Mouse (Mus musculus) cerebellum, adult 2 months (tissue): ENCODE data around the gene Ubqln4. TPM values are rescaled to one million over a fixed set of nuclear protein-coding genes. Genes with fewer than 3 reads are reported as not detected.

ENCODE experiments used
- DNase-seq, 2 experiments: peaks; one replicate each; pipeline ENCODE4 v3.0.0; 2021
- H3K27ac ChIP-seq: fragments of 200-500 bp; 2 replicates; pipeline ENCODE4 v1.5.1; 2012; ENCODE audit warnings: low read length, control low read depth, inconsistent platforms; ENCODE audit not compliant: insufficient read depth
- H3K27me3 ChIP-seq: fragments of 200-500 bp; 2 replicates; pipeline ENCODE4 v1.6.1; 2012; ENCODE audit warnings: inconsistent platforms, mild to moderate bottlenecking, low read length, moderate library complexity; ENCODE audit not compliant: control insufficient read depth, insufficient read depth
- H3K4me1 ChIP-seq: fragments of 200-500 bp; 2 replicates; pipeline ENCODE4 v1.6.1; 2011; ENCODE audit warnings: low read length; ENCODE audit not compliant: control insufficient read depth, insufficient read depth
- H3K4me3 ChIP-seq: fragments of 200-500 bp; replicated peaks from 2 replicates; pipeline ENCODE3; 2011; ENCODE audit warnings: mild to moderate bottlenecking, low read depth, low read length, control low read depth; ENCODE audit not compliant: insufficient read depth
- CTCF ChIP-seq: fragments of 200-500 bp; IDR thresholded peaks from 2 replicates; pipeline ENCODE4 v1.5.1; 2011; ENCODE audit warnings: low read depth, mild to moderate bottlenecking, control low read depth, low read length, moderate library complexity, borderline replicate concordance; ENCODE audit not compliant: insufficient read depth
- POLR2A ChIP-seq: fragments of 200-500 bp; IDR thresholded peaks from 2 replicates; pipeline ENCODE4 v1.6.1; 2011; ENCODE audit warnings: low read length, control low read depth, borderline replicate concordance; ENCODE audit not compliant: insufficient read depth
- WGBS: fragments of 180-500 bp; shearing (Covaris S2); methylation state at CpG from one replicate; pipeline ENCODE4 v1.1.7; 2018; 5-methylcytosine and 5-hydroxymethylcytosine counted together
- polyA plus RNA-seq: library from polyadenylated mRNA; depleted of rRNA; stranded (reverse); fragments of >200 nt; gene quantifications from 2 replicates; pipeline ENCODE4 v1.2.3, GENCODE M21; 2012

The Ubqln4 gene
- polyA plus RNA-seq, 1 experiment = 86.4 TPM

DNA sequence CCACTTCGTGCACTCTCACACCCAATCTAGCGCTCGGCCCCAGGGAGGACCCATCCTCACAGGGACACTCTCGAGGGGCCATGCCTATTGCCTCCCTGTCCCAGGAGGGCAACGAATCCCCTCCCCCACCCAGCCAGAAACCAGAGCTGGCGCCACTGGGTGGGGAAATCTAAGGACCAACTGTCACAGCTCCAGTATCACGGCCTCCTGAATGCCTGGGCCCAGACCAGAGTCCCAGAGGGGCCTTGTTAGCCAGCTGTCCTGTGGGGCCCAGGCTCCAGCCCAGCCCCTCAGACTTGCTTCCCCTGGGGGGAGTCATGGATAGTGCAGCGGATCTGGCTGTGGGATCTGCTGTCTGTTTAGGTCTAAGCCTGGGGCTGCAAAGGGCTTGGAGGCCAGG, 26.0 kb upstream of the Ubqln4 start:
- peaks cover 13% of the 10 kb centered on the region for H3K4me1 ChIP-seq
- peak in 1 of 2 experiments; percentile 16 for DNase-seq
- 47% methylated on average over 8 of the region's 8 CpGs for WGBS
- H3K4me3 ChIP-seq = no peak overlapping the region
- no peaks in the 10 kb centered on the region for H3K27me3 ChIP-seq
- H3K27ac ChIP-seq = no peak overlapping the region
- TF ChIP-seq POLR2A = no peak
- no peak for TF ChIP-seq CTCF

GRCm38 (mm10) chr3:88528646-88529045, 24.9 kb upstream of the Ubqln4 start:
- 91% methylated on average over 11 of the region's 11 CpGs for WGBS
- no peaks in the 10 kb centered on the region for H3K27me3 ChIP-seq
- H3K27ac ChIP-seq = no peak overlapping the region
- peaks cover 16% of the 10 kb centered on the region for H3K4me1 ChIP-seq
- no peak overlapping the region for H3K4me3 ChIP-seq
- DNase-seq = no peak
- TF ChIP-seq CTCF (no peak), POLR2A (no peak)

DNA sequence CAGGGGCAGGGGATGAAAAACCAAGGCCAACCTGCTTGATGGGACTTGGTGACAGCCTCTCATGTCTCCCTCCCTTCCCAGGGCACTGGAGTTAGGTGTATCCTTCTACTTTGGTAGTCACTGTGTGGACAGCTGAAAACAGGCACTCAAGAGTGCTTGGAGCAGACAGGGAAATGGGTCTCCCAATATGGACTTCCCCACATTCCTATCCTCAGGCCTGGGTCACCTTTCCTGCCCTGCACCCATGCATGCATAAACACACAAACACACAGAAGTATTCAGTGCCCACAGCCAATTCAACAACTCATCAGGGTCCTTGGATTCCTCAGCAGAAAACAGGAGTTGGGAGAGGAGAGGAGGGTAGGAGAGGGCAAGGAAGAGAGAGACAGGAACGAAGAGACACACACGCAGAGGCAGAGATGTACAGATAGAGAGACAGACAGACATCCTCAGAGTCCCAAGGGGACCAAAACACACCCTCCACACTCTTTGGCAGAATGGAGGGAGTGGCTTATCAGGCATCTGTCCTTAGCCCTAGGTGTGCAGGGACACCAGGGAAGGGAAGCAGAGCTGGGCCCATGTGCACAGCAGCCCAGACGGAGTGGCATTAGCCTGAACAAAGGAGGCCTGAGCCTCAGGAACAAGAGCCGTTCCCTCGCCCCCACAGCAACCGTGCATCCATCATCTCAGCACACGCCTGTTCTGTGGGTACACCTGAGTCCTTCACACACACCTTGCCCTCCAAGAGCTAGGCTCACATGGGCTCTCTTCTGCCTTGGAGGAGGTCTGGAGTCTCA, 24.2 kb upstream of the Ubqln4 start:
- Histone ChIP-seq H3K27me3 (no peaks in the 10 kb centered on the region), H3K4me3 (no peak overlapping the region), H3K27ac (no peak overlapping the region), H3K4me1 (peaks cover 16% of the 10 kb centered on the region)
- 53% methylated on average over 7 of the region's 7 CpGs for whole genome bisulfite sequencing
- TF ChIP-seq CTCF (no peak), POLR2A (no peak)
- DNase-seq = peak in 1 of 2 experiments; percentile 19

- no peaks in the 10 kb centered on the region for H3K27me3 ChIP-seq
- TF ChIP-seq POLR2A = no peak
- TF ChIP-seq CTCF = no peak
- WGBS = 44% methylated on average over 11 of the region's 11 CpGs
- H3K4me3 ChIP-seq = peak overlapping the region; percentile 84
- DNase-seq = peak in 1 of 2 experiments; percentile 22
- H3K4me1 ChIP-seq = peaks cover 16% of the 10 kb centered on the region
- no peak overlapping the region for H3K27ac ChIP-seq
These were observed 23.3 kb upstream of the Ubqln4 start for GRCm38 (mm10) chr3:88530082-88530864.

DNA sequence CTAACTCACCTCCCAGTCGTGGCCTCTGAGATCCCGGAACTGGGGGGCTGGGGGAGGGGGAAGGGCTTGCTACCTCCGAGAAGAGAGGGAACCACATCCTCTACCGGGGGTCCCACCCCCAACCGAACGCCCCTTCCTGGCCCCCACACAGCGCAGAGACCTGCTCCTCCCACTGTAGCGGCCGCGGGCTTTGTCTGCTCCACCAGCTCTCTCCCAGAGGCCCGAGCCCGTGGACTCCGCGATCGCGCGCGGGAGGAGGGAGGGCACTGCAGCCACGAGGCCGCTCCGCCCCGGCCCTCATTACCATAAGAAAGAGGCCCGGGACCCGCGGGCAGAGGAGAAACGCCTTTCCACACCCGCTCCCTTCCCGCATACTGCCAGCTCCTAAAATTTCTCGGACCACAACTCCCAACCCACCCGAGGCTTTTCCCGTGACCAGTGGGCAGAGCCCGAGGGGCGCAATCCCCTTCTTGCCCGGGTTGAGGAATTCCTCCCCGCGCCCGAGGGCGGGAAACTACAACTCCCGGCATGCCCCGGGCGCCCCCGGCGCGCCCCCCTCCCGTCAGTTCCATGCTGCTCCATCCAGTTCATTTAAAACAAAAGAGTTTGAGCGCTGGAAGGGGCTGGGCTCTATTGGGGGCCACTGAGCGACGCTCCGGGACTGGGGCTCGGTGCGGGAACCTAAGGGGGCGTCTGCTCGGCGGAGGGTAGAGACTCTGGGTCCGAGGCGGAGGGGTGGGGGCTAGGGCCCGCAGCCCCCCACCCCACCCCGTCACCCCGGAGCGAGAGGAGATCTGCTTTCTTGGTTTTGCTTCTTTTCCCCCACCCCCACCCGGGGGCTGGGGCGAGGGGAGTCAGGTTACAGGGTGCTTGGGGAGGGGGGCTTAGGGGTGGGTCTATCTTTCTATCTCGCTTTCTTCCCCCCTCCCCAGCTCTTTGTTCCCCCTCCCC, 21.9 kb upstream of the Ubqln4 start:
- peaks cover 16% of the 10 kb centered on the region for H3K4me1 ChIP-seq
- under 1% methylated on average over 61 of the region's 63 CpGs for WGBS

GRCm38 (mm10) chr3:88532299-88532674, 21.3 kb upstream of the Ubqln4 start, which contains the start of gene Mex3a:
Gene Mex3a (plus strand): TSS chr3:88532395.
- 2% methylated on average over 26 of the region's 31 CpGs for WGBS
- Histone ChIP-seq H3K27me3 (no peaks in the 10 kb centered on the region), H3K4me1 (peaks cover 16% of the 10 kb centered on the region), H3K27ac (peak within 1 kb of the TSS; percentile 42; the same call in 1 of the 2 replicates), H3K4me3 (peak within 1 kb of the TSS; percentile 84)
- peak in 1 of 2 experiments; percentile 23 for DNase-seq
- TF ChIP-seq POLR2A = no peak
- TF ChIP-seq CTCF = no peak

More for the DNA sequence above, 21.9 kb upstream of the Ubqln4 start:
- peak; percentile 86 to 91 for DNase-seq
- Histone ChIP-seq H3K27me3 (no peaks in the 10 kb centered on the region), H3K27ac (peak overlapping the region; percentile 42; the same call in 1 of the 2 replicates), H3K4me3 (peak overlapping the region; percentile 84)
- TF ChIP-seq CTCF = no peak
- 0 out of 2 replicates have a peak, but pooled peaks have one; percentile 17 for TF ChIP-seq POLR2A
